Mouse (Mus musculus) forebrain, embryonic 15.5 days (tissue): ENCODE data around the gene Prss23. TPM values are rescaled to one million over a fixed set of nuclear protein-coding genes. Genes with fewer than 3 reads are reported as not detected.
A peak's percentile ranks its signal among the peaks of the same experiment; 100 is the strongest.

ENCODE experiments used
- ATAC-seq: fragments of 200-750 bp; cut with Nextera tagmentation; replicated peaks from 2 replicates; pipeline ENCODE4 v1.8.0; 2017; ENCODE audit warnings: mild to moderate bottlenecking, moderate TSS enrichment, moderate library complexity
- H3K27ac ChIP-seq: fragments of 300-500 bp; sonication (generic); replicated peaks from 2 replicates; pipeline ENCODE4 v1.5.1; 2015; ENCODE audit warnings: mild to moderate bottlenecking, inconsistent platforms
- H3K27me3 ChIP-seq: fragments of 300-500 bp; sonication (generic); 2 replicates; pipeline ENCODE4 v1.6.1; 2015; ENCODE audit warnings: inconsistent platforms
- H3K36me3 ChIP-seq: fragments of 300-500 bp; sonication (generic); 2 replicates; pipeline ENCODE4 v1.6.1; 2015; ENCODE audit warnings: mild to moderate bottlenecking, inconsistent platforms
- H3K4me1 ChIP-seq: fragments of 300-500 bp; sonication (generic); 2 replicates; pipeline ENCODE4 v1.6.1; 2015; ENCODE audit warnings: inconsistent platforms
- H3K4me2 ChIP-seq: fragments of 300-500 bp; sonication (generic); replicated peaks from 2 replicates; pipeline ENCODE4 v1.6.1; 2015; ENCODE audit warnings: mild to moderate bottlenecking, inconsistent platforms
- H3K4me3 ChIP-seq: fragments of 300-500 bp; sonication (generic); 2 replicates; pipeline ENCODE4 v1.5.1; 2015; ENCODE audit warnings: mild to moderate bottlenecking, inconsistent platforms
- H3K9ac ChIP-seq: fragments of 300-500 bp; sonication (generic); replicated peaks from 2 replicates; pipeline ENCODE4 v1.6.1; 2015; ENCODE audit warnings: mild to moderate bottlenecking, inconsistent platforms
- H3K9me3 ChIP-seq: fragments of 300-500 bp; sonication (generic); 2 replicates; pipeline ENCODE4 v1.6.1; 2016; ENCODE audit warnings: inconsistent platforms
- WGBS: fragments of 180-500 bp; shearing (Covaris S2); methylation state at CpG from one replicate; pipeline ENCODE4 v1.1.7; 2015; ENCODE audit warnings: mixed read lengths; 5-methylcytosine and 5-hydroxymethylcytosine counted together
- polyA plus RNA-seq: library from polyadenylated mRNA; unstranded; fragments of >200 nt; fragmentation: Nextera tagmentation; extraction: Ambion mirVana; gene quantifications from 2 replicates; pipeline ENCODE4 v1.2.1, GENCODE M21; 2015

Gene Prss23
- polyA plus RNA-seq, 1 experiment from 2014 or later: 12.5 TPM

GRCm38 (mm10) chr7:89540976-89541375 is 14.0 kb upstream of the Prss23 start:
- Histone ChIP-seq H3K4me1 (no peaks in the 10 kb centered on the region), H3K27me3 (no peaks in the 10 kb centered on the region), H3K4me3 (no peak overlapping the region), H3K4me2 (no peak overlapping the region), H3K9me3 (no peaks in the 10 kb centered on the region), H3K27ac (no peak overlapping the region), H3K9ac (no peak overlapping the region), H3K36me3 (no peaks in the 10 kb centered on the region)
- ATAC-seq: no peak
- WGBS: 98% methylated on average over 2 of the region's 2 CpGs

GRCm38 (mm10) chr7:89539391-89539790 is 12.4 kb upstream of the Prss23 start:
- Histone ChIP-seq H3K9ac (no peak overlapping the region), H3K4me3 (no peak overlapping the region), H3K27me3 (no peaks in the 10 kb centered on the region), H3K4me1 (no peaks in the 10 kb centered on the region), H3K4me2 (no peak overlapping the region), H3K36me3 (no peaks in the 10 kb centered on the region), H3K27ac (no peak overlapping the region), H3K9me3 (no peaks in the 10 kb centered on the region)
- ATAC-seq: no peak
- 88% methylated on average over 6 of the region's 6 CpGs for WGBS

GRCm38 (mm10) chr7:89527430-89527856 is 456 bp upstream of the Prss23 start:
- Histone ChIP-seq H3K36me3 (no peaks in the 10 kb centered on the region), H3K27ac (no peak overlapping the region), H3K4me1 (no peaks in the 10 kb centered on the region), H3K4me3 (no peak overlapping the region), H3K9ac (no peak overlapping the region), H3K27me3 (no peaks in the 10 kb centered on the region), H3K9me3 (no peaks in the 10 kb centered on the region), H3K4me2 (no peak overlapping the region)
- no peak for ATAC-seq
- 81% methylated on average over 4 of the region's 4 CpGs for WGBS

- no peak overlapping the region for H3K4me2 ChIP-seq
- no peak overlapping the region for H3K27ac ChIP-seq
- no peaks in the 10 kb centered on the region for H3K4me1 ChIP-seq
- ATAC-seq: no peak
- H3K27me3 ChIP-seq: no peaks in the 10 kb centered on the region
- no peak overlapping the region for H3K4me3 ChIP-seq
- no peak overlapping the region for H3K9ac ChIP-seq
- H3K9me3 ChIP-seq: no peaks in the 10 kb centered on the region
- 86% methylated on average over 4 of the region's 4 CpGs for WGBS
- no peaks in the 10 kb centered on the region for H3K36me3 ChIP-seq
Observed at GRCm38 (mm10) chr7:89523816-89524215, 3.2 kb downstream of the Prss23 start.

- H3K9ac ChIP-seq: no peak overlapping the region
- H3K27me3 ChIP-seq: no peaks in the 10 kb centered on the region
- WGBS: 89% methylated on average over 10 of the region's 10 CpGs
- H3K27ac ChIP-seq: no peak overlapping the region
- no peak for ATAC-seq
- H3K4me1 ChIP-seq: peaks cover 6% of the 10 kb centered on the region
- H3K9me3 ChIP-seq: no peaks in the 10 kb centered on the region
- no peak overlapping the region for H3K4me3 ChIP-seq
- H3K36me3 ChIP-seq: no peaks in the 10 kb centered on the region
- H3K4me2 ChIP-seq: no peak overlapping the region
Observed at GRCm38 (mm10) chr7:89522170-89522569, 4.8 kb downstream of the Prss23 start.

- 1% methylated on average over 61 of the region's 61 CpGs for WGBS
- H3K4me2 ChIP-seq: peak overlapping the region; percentile 93
- no peaks in the 10 kb centered on the region for H3K27me3 ChIP-seq
- ATAC-seq: peak; percentile 86
- H3K9ac ChIP-seq: peak overlapping the region; percentile 60
- H3K27ac ChIP-seq: no peak overlapping the region
- H3K4me1 ChIP-seq: peaks cover 13% of the 10 kb centered on the region
- no peaks in the 10 kb centered on the region for H3K9me3 ChIP-seq
- no peaks in the 10 kb centered on the region for H3K36me3 ChIP-seq
- H3K4me3 ChIP-seq: peak overlapping the region; percentile 62
Observed at GRCm38 (mm10) chr7:89517460-89518390, 9.3 kb downstream of the Prss23 start.

GRCm38 (mm10) chr7:89516551-89517459 is 10.2 kb downstream of the Prss23 start:
- Histone ChIP-seq H3K27me3 (no peaks in the 10 kb centered on the region), H3K9me3 (no peaks in the 10 kb centered on the region), H3K4me3 (peak overlapping the region; percentile 62), H3K4me1 (peaks cover 16% of the 10 kb centered on the region), H3K4me2 (peak overlapping the region; percentile 93), H3K9ac (peak overlapping the region; percentile 60), H3K27ac (no peak overlapping the region), H3K36me3 (no peaks in the 10 kb centered on the region)
- WGBS: 5% methylated on average over 32 of the region's 32 CpGs
- ATAC-seq: peak; percentile 18; the same call in 1 of the 2 replicates

GRCm38 (mm10) chr7:89511921-89512514 is 15.0 kb downstream of the Prss23 start:
- H3K9me3 ChIP-seq: no peaks in the 10 kb centered on the region
- H3K4me3 ChIP-seq: no peak overlapping the region
- ATAC-seq: peak; percentile 29; the same call in 1 of the 2 replicates
- peaks cover 14% of the 10 kb centered on the region for H3K4me1 ChIP-seq
- 15% methylated on average over 4 of the region's 4 CpGs for WGBS
- H3K27ac ChIP-seq: no peak overlapping the region
- H3K27me3 ChIP-seq: no peaks in the 10 kb centered on the region
- no peak overlapping the region for H3K9ac ChIP-seq
- no peak overlapping the region for H3K4me2 ChIP-seq
- H3K36me3 ChIP-seq: no peaks in the 10 kb centered on the region

GRCm38 (mm10) chr7:89508672-89509071 is 18.3 kb downstream of the Prss23 start:
- Histone ChIP-seq H3K4me2 (no peak overlapping the region), H3K9ac (no peak overlapping the region), H3K27me3 (no peaks in the 10 kb centered on the region), H3K27ac (no peak overlapping the region), H3K9me3 (no peaks in the 10 kb centered on the region), H3K4me3 (no peak overlapping the region), H3K36me3 (no peaks in the 10 kb centered on the region), H3K4me1 (peaks cover 8% of the 10 kb centered on the region; the same call in 1 of the 2 replicates)
- peak; percentile 46; the same call in 1 of the 2 replicates for ATAC-seq
- WGBS: 13% methylated on average over 4 of the region's 4 CpGs

GRCm38 (mm10) chr7:89499516-89500307 is 27.3 kb downstream of the Prss23 start:
- ATAC-seq: peak; percentile 96
- peaks cover 22% of the 10 kb centered on the region for H3K4me1 ChIP-seq
- H3K36me3 ChIP-seq: no peaks in the 10 kb centered on the region
- H3K27me3 ChIP-seq: no peaks in the 10 kb centered on the region
- H3K4me2 ChIP-seq: peak overlapping the region; percentile 30
- 0 out of 2 replicates have a peak overlapping the region, but pooled peaks have one; percentile 5 for H3K4me3 ChIP-seq
- WGBS: 11% methylated on average over 17 of the region's 17 CpGs
- H3K9me3 ChIP-seq: no peaks in the 10 kb centered on the region
- 0 out of 2 replicates have a peak overlapping the region, but pooled peaks have one; percentile 13 for H3K27ac ChIP-seq
- H3K9ac ChIP-seq: no peak overlapping the region
